Mouse (Mus musculus) heart, embryonic 12.5 days (tissue): Measurements from ENCODE around the gene 6430548M08Rik. TPM values are rescaled to one million over a fixed set of nuclear protein-coding genes. Genes with fewer than 3 reads are reported as not detected.

Experiments
- ATAC-seq: fragments of 200-750 bp; cut with Nextera tagmentation; 2 replicates; pipeline ENCODE4 v1.8.0; 2017; ENCODE audit warnings: moderate TSS enrichment, moderate library complexity; ENCODE audit not compliant: insufficient number of reproducible peaks, low FRiP score
- H3K27ac ChIP-seq: fragments of 300-500 bp; sonication (generic); 2 replicates; pipeline ENCODE4 v1.5.1; 2016; ENCODE audit warnings: mild to moderate bottlenecking, moderate library complexity; ENCODE audit not compliant: poor library complexity, severe bottlenecking
- H3K27me3 ChIP-seq: fragments of 300-500 bp; sonication (generic); replicated peaks from 2 replicates; pipeline ENCODE4 v1.6.1; 2016; ENCODE audit warnings: mild to moderate bottlenecking, moderate library complexity
- H3K36me3 ChIP-seq: fragments of 300-500 bp; sonication (generic); 2 replicates; pipeline ENCODE4 v1.6.1; 2016; ENCODE audit warnings: mild to moderate bottlenecking, moderate library complexity
- H3K4me1 ChIP-seq: fragments of 300-500 bp; sonication (generic); replicated peaks from 2 replicates; pipeline ENCODE4 v1.6.1; 2016; ENCODE audit warnings: mild to moderate bottlenecking
- H3K4me2 ChIP-seq: fragments of 300-500 bp; sonication (generic); 2 replicates; pipeline ENCODE4 v1.6.1; 2016; ENCODE audit warnings: mild to moderate bottlenecking, moderate library complexity
- H3K4me3 ChIP-seq: fragments of 300-500 bp; sonication (generic); 2 replicates; pipeline ENCODE4 v1.5.1; 2016; ENCODE audit warnings: mild to moderate bottlenecking
- H3K9ac ChIP-seq: fragments of 300-500 bp; sonication (generic); 2 replicates; pipeline ENCODE4 v1.6.1; 2016; ENCODE audit warnings: mild to moderate bottlenecking, moderate library complexity
- H3K9me3 ChIP-seq: fragments of 300-500 bp; sonication (generic); replicated peaks from 2 replicates; pipeline ENCODE4 v1.6.1; 2016; ENCODE audit warnings: mild to moderate bottlenecking, moderate library complexity
- WGBS: fragments of 180-500 bp; shearing (Covaris S2); methylation state at CpG from one replicate; pipeline ENCODE4 v1.1.7; 2016; 5-methylcytosine and 5-hydroxymethylcytosine counted together
- polyA plus RNA-seq: library from polyadenylated mRNA; unstranded; fragments of >200 nt; fragmentation: Nextera tagmentation; extraction: Ambion mirVana; gene quantifications from 2 replicates; pipeline ENCODE4 v1.2.1, GENCODE M21; 2016

6430548M08Rik gene
- 13.8 and 14.4 TPM in 2 replicates for polyA plus RNA-seq

GRCm38 (mm10) chr8:120113758-120114255 lies at the start of gene 6430548M08Rik:
6430548M08Rik (plus strand) TSS chr8:120114152.
- under 1% methylated on average over 55 of the region's 61 CpGs for WGBS

GRCm38 (mm10) chr8:120065611-120066010 lies 48.3 kb upstream of the 6430548M08Rik start:
- no peaks in the 10 kb centered on the region for H3K36me3 ChIP-seq
- H3K9me3 ChIP-seq: 0 out of 2 replicates have a peak, but pooled peaks cover 2% of the 10 kb centered on the region
- no peak for ATAC-seq
- 0 out of 2 replicates have a peak, but pooled peaks cover 4% of the 10 kb centered on the region for H3K4me1 ChIP-seq
- WGBS: 87% methylated on average over 8 of the region's 8 CpGs
- H3K27me3 ChIP-seq: peaks cover 15% of the 10 kb centered on the region
- H3K9ac ChIP-seq: no peak overlapping the region
- H3K4me2 ChIP-seq: no peak overlapping the region
- no peak overlapping the region for H3K27ac ChIP-seq
- H3K4me3 ChIP-seq: no peak overlapping the region

More at GRCm38 (mm10) chr8:120113758-120114255, at the start of gene 6430548M08Rik:
- H3K4me3 ChIP-seq: peak within 1 kb of the TSS; percentile 79
- H3K27me3 ChIP-seq: peaks cover 15% of the 10 kb centered on the region; the same call in 1 of the 2 replicates
- H3K27ac ChIP-seq: peak within 1 kb of the TSS; percentile 87
- ATAC-seq: peak; percentile 97
- peak within 1 kb of the TSS; percentile 89 for H3K4me2 ChIP-seq
- peaks cover 35% of the 10 kb centered on the region for H3K4me1 ChIP-seq
- peaks cover 3% of the 10 kb centered on the region; the same call in 1 of the 2 replicates for H3K9me3 ChIP-seq
- peak within 1 kb of the TSS; percentile 85 for H3K9ac ChIP-seq
- no peaks in the 10 kb centered on the region for H3K36me3 ChIP-seq

GRCm38 (mm10) chr8:120066226-120066625 lies 47.7 kb upstream of the 6430548M08Rik start:
- WGBS: 65% methylated on average over 4 of the region's 4 CpGs
- Histone ChIP-seq H3K4me1 (0 out of 2 replicates have a peak, but pooled peaks cover 4% of the 10 kb centered on the region), H3K9me3 (no peaks in the 10 kb centered on the region), H3K4me2 (no peak overlapping the region), H3K36me3 (no peaks in the 10 kb centered on the region), H3K4me3 (no peak overlapping the region), H3K9ac (no peak overlapping the region), H3K27me3 (peaks cover 15% of the 10 kb centered on the region; the same call in 1 of the 2 replicates), H3K27ac (no peak overlapping the region)
- ATAC-seq: no peak

GRCm38 (mm10) chr8:120067936-120068668 lies 45.9 kb upstream of the 6430548M08Rik start:
- Histone ChIP-seq H3K4me2 (no peak overlapping the region), H3K4me3 (no peak overlapping the region), H3K27ac (no peak overlapping the region), H3K9me3 (no peaks in the 10 kb centered on the region), H3K27me3 (peaks cover 14% of the 10 kb centered on the region; the same call in 1 of the 2 replicates), H3K36me3 (no peaks in the 10 kb centered on the region), H3K9ac (no peak overlapping the region), H3K4me1 (0 out of 2 replicates have a peak, but pooled peaks cover 12% of the 10 kb centered on the region)
- ATAC-seq: no peak
- WGBS: 62% methylated on average over 19 of the region's 19 CpGs

GRCm38 (mm10) chr8:120071684-120072083 lies 42.3 kb upstream of the 6430548M08Rik start:
- H3K9me3 ChIP-seq: no peaks in the 10 kb centered on the region
- 26% methylated on average over 4 of the region's 4 CpGs for WGBS
- H3K27ac ChIP-seq: no peak overlapping the region
- peak; percentile 62 for ATAC-seq
- no peak overlapping the region for H3K9ac ChIP-seq
- no peaks in the 10 kb centered on the region for H3K36me3 ChIP-seq
- peaks cover 23% of the 10 kb centered on the region for H3K27me3 ChIP-seq
- 0 out of 2 replicates have a peak, but pooled peaks cover 12% of the 10 kb centered on the region for H3K4me1 ChIP-seq
- H3K4me2 ChIP-seq: no peak overlapping the region
- H3K4me3 ChIP-seq: no peak overlapping the region

GRCm38 (mm10) chr8:120072259-120072658 lies 41.7 kb upstream of the 6430548M08Rik start:
- ATAC-seq: no peak
- H3K9me3 ChIP-seq: no peaks in the 10 kb centered on the region
- 57% methylated on average over 9 of the region's 9 CpGs for WGBS
- H3K4me3 ChIP-seq: no peak overlapping the region
- 0 out of 2 replicates have a peak, but pooled peaks cover 12% of the 10 kb centered on the region for H3K4me1 ChIP-seq
- H3K4me2 ChIP-seq: no peak overlapping the region
- H3K27me3 ChIP-seq: peaks cover 23% of the 10 kb centered on the region
- 0 out of 2 replicates have a peak overlapping the region, but pooled peaks have one; percentile 47 for H3K27ac ChIP-seq
- no peaks in the 10 kb centered on the region for H3K36me3 ChIP-seq
- no peak overlapping the region for H3K9ac ChIP-seq

GRCm38 (mm10) chr8:120072827-120073226 lies 41.1 kb upstream of the 6430548M08Rik start:
- H3K4me2 ChIP-seq: no peak overlapping the region

GRCm38 (mm10) chr8:120074516-120074915 lies 39.4 kb upstream of the 6430548M08Rik start:
- ATAC-seq: no peak
- Histone ChIP-seq H3K36me3 (no peaks in the 10 kb centered on the region), H3K4me3 (no peak overlapping the region), H3K27ac (no peak overlapping the region), H3K27me3 (peaks cover 23% of the 10 kb centered on the region), H3K4me1 (0 out of 2 replicates have a peak, but pooled peaks cover 8% of the 10 kb centered on the region), H3K9ac (no peak overlapping the region), H3K4me2 (no peak overlapping the region), H3K9me3 (no peaks in the 10 kb centered on the region)
- WGBS: 68% methylated on average over 6 of the region's 6 CpGs

More at GRCm38 (mm10) chr8:120072827-120073226, 41.1 kb upstream of the 6430548M08Rik start:
- Histone ChIP-seq H3K27me3 (peaks cover 23% of the 10 kb centered on the region), H3K9me3 (no peaks in the 10 kb centered on the region), H3K4me1 (0 out of 2 replicates have a peak, but pooled peaks cover 12% of the 10 kb centered on the region), H3K36me3 (no peaks in the 10 kb centered on the region), H3K4me3 (no peak overlapping the region), H3K9ac (no peak overlapping the region), H3K27ac (peak overlapping the region; percentile 13; the same call in 1 of the 2 replicates)
- peak; percentile 30; the same call in 1 of the 2 replicates for ATAC-seq
- 76% methylated on average over 8 of the region's 8 CpGs for WGBS

GRCm38 (mm10) chr8:120075347-120075746 lies 38.6 kb upstream of the 6430548M08Rik start:
- Histone ChIP-seq H3K9ac (no peak overlapping the region), H3K27me3 (peaks cover 23% of the 10 kb centered on the region), H3K4me3 (no peak overlapping the region), H3K9me3 (no peaks in the 10 kb centered on the region), H3K4me1 (0 out of 2 replicates have a peak, but pooled peaks cover 8% of the 10 kb centered on the region), H3K27ac (no peak overlapping the region), H3K4me2 (no peak overlapping the region), H3K36me3 (peaks cover 3% of the 10 kb centered on the region; the same call in 1 of the 2 replicates)
- ATAC-seq: no peak
- 66% methylated on average over 6 of the region's 6 CpGs for WGBS

- Histone ChIP-seq H3K9me3 (no peaks in the 10 kb centered on the region), H3K36me3 (peaks cover 30% of the 10 kb centered on the region), H3K9ac (no peak overlapping the region), H3K4me2 (no peak overlapping the region), H3K27ac (no peak overlapping the region), H3K4me3 (no peak overlapping the region), H3K27me3 (peaks cover 22% of the 10 kb centered on the region), H3K4me1 (no peaks in the 10 kb centered on the region)
- no peak; the same call in 1 of the 2 replicates for ATAC-seq
- WGBS: 15% methylated on average over 10 of the region's 10 CpGs
Measured at GRCm38 (mm10) chr8:120078080-120078479, 35.9 kb upstream of the 6430548M08Rik start.

GRCm38 (mm10) chr8:120079361-120079760 lies 34.6 kb upstream of the 6430548M08Rik start:
- 64% methylated on average over 5 of the region's 5 CpGs for whole genome bisulfite sequencing
- no peaks in the 10 kb centered on the region for H3K9me3 ChIP-seq
- peaks cover 38% of the 10 kb centered on the region for H3K36me3 ChIP-seq
- H3K4me3 ChIP-seq: no peak overlapping the region
- H3K27me3 ChIP-seq: peaks cover 16% of the 10 kb centered on the region; the same call in 1 of the 2 replicates
- H3K4me2 ChIP-seq: no peak overlapping the region
- no peak overlapping the region for H3K27ac ChIP-seq
- no peak overlapping the region for H3K9ac ChIP-seq
- no peaks in the 10 kb centered on the region for H3K4me1 ChIP-seq
- no peak for ATAC-seq
